Mouse (Mus musculus) heart, embryonic 16.5 days (tissue): ENCODE measurements around the gene Tff1. TPM values are rescaled to one million over a fixed set of nuclear protein-coding genes. Genes with fewer than 3 reads are reported as not detected.

Experiments
- ATAC-seq: fragments of 200-750 bp; cut with Nextera tagmentation; replicated peaks from 2 replicates; pipeline ENCODE4 v1.8.0; 2017; ENCODE audit warnings: moderate number of reproducible peaks; ENCODE audit not compliant: insufficient read depth, low FRiP score; ENCODE audit errors: extremely low read depth
- H3K27ac ChIP-seq: fragments of 300-500 bp; sonication (generic); 2 replicates; pipeline ENCODE4 v1.5.1; 2014; ENCODE audit warnings: mild to moderate bottlenecking, low read length, control low read depth, moderate library complexity
- H3K27me3 ChIP-seq: fragments of 300-500 bp; sonication (generic); 2 replicates; pipeline ENCODE4 v1.6.1; 2014; ENCODE audit warnings: low read length, mixed read lengths; ENCODE audit not compliant: control insufficient read depth, insufficient read depth
- H3K36me3 ChIP-seq: fragments of 300-500 bp; sonication (generic); 2 replicates; pipeline ENCODE4 v1.6.1; 2014; ENCODE audit not compliant: control insufficient read depth, insufficient read depth
- H3K4me1 ChIP-seq: fragments of 300-500 bp; sonication (generic); 2 replicates; pipeline ENCODE4 v1.6.1; 2014; ENCODE audit warnings: low read length, mixed read lengths; ENCODE audit not compliant: control insufficient read depth, insufficient read depth
- H3K4me2 ChIP-seq: fragments of 300-500 bp; sonication (generic); 2 replicates; pipeline ENCODE4 v1.6.1; 2014; ENCODE audit warnings: low read depth, mild to moderate bottlenecking, control low read depth, low read length
- H3K4me3 ChIP-seq: fragments of 300-500 bp; sonication (generic); 2 replicates; pipeline ENCODE4 v1.5.1; 2014; ENCODE audit warnings: mild to moderate bottlenecking, control low read depth, low read length
- H3K9ac ChIP-seq: fragments of 300-500 bp; sonication (generic); 2 replicates; pipeline ENCODE4 v1.6.1; 2014; ENCODE audit warnings: low read length, control low read depth
- H3K9me3 ChIP-seq: fragments of 300-500 bp; sonication (generic); replicated peaks from 2 replicates; pipeline ENCODE4 v1.6.1; 2016; ENCODE audit warnings: low read length; ENCODE audit not compliant: control insufficient read depth
- WGBS: fragments of 180-500 bp; shearing (Covaris S2); extraction: QIAGEN DNeasy Blood & Tissue Kit; methylation state at CpG from one replicate; pipeline ENCODE4 v1.1.7; 2014; 5-methylcytosine and 5-hydroxymethylcytosine counted together
- polyA plus RNA-seq: library from polyadenylated mRNA; unstranded; fragments of >200 nt; fragmentation: Nextera tagmentation; extraction: Ambion mirVana; gene quantifications from 2 replicates; pipeline ENCODE4 v1.2.1, GENCODE M21; 2015

The Tff1 gene
- polyA plus RNA-seq, 1 experiment from 2014 or later = not detected

DNA sequence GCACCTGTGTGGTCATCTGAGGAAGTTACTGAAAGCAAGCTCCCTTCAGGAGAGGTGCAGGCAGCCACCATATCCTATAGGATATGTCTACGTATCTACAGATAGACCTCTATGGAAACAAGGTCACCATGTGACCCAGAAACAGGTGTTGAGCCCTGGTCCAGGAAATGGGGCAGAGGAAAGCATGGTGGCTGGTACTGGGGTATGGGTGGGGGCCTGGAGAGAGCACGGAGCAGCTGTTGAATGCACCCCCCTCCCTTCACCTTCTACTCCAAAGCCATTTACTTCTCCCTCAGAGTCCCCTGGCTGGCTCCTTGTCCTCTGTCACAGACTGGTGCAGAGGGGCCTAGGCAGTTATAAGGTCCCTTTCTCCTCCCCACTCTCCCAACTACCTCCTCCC is 1.3 kb downstream of the Tff1 start:
- no peaks in the 10 kb centered on the region; the same call in 1 of the 2 replicates for H3K27me3 ChIP-seq
- no peaks in the 10 kb centered on the region for H3K36me3 ChIP-seq
- no peaks in the 10 kb centered on the region for H3K4me1 ChIP-seq
- H3K4me2 ChIP-seq = no peak overlapping the region
- H3K9me3 ChIP-seq = 0 out of 2 replicates have a peak, but pooled peaks cover under 1% of the 10 kb centered on the region
- H3K4me3 ChIP-seq = no peak overlapping the region
- WGBS = 80% methylated on average over 2 of the region's 2 CpGs
- no peak overlapping the region for H3K9ac ChIP-seq
- no peak for ATAC-seq
- no peak overlapping the region for H3K27ac ChIP-seq

- no peak overlapping the region for H3K9ac ChIP-seq
- no peaks in the 10 kb centered on the region for H3K36me3 ChIP-seq
- 0 out of 2 replicates have a peak, but pooled peaks cover 2% of the 10 kb centered on the region for H3K9me3 ChIP-seq
- H3K4me2 ChIP-seq = no peak overlapping the region
- H3K4me1 ChIP-seq = no peaks in the 10 kb centered on the region
- H3K4me3 ChIP-seq = no peak overlapping the region
- no peaks in the 10 kb centered on the region; the same call in 1 of the 2 replicates for H3K27me3 ChIP-seq
- ATAC-seq = no peak
- H3K27ac ChIP-seq = no peak overlapping the region
- 66% methylated on average over 12 of the region's 12 CpGs for WGBS
These were observed 2.5 kb downstream of the Tff1 start for GRCm38 (mm10) chr17:31162607-31163006.

DNA sequence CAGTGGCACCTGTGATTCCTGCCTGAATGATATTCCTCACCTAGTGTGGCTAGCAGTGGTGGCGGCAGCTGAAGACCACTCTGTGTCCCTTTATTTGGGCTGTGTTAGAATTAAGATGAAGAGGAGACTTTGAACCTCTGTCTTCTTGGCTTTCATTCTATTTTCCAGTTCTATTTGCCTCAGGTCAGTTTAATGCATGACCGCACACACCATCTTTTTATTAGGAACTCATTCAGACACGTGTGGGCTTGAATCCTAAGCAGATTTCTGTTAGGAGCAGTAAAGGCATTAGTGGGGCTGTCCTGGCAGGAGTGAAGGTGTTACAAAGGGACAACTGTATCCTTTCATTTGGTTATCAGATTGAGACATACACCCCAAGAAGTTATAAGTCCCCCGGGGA is 4.8 kb downstream of the Tff1 start:
- 82% methylated on average over 4 of the region's 4 CpGs for WGBS
- no peaks in the 10 kb centered on the region for H3K4me1 ChIP-seq
- no peak overlapping the region for H3K9ac ChIP-seq
- H3K36me3 ChIP-seq = no peaks in the 10 kb centered on the region
- H3K4me3 ChIP-seq = no peak overlapping the region
- 0 out of 2 replicates have a peak, but pooled peaks cover 2% of the 10 kb centered on the region for H3K9me3 ChIP-seq
- H3K27me3 ChIP-seq = no peaks in the 10 kb centered on the region; the same call in 1 of the 2 replicates
- no peak overlapping the region for H3K27ac ChIP-seq
- no peak for ATAC-seq
- no peak overlapping the region for H3K4me2 ChIP-seq

DNA sequence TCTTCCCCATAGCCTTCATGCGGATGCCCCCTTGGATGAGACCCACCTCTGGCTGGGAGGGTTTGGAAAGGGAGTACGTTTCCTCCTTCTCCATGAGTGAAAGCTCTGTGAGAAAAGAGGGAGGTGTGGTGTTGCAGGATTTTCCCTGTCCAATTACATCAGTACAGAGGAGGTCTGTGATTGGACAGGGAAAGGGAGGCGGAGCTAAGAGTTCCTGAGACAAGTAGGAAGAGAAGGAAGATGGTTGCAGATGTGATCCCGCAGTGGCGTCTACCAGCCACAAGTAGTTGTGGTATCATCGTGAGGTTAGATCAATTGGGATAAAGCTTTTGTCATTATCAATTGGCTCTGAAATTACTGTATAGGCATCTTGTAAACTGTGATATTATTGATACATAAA is 7.2 kb downstream of the Tff1 start:
- Histone ChIP-seq H3K27ac (no peak overlapping the region), H3K4me1 (no peaks in the 10 kb centered on the region), H3K9ac (no peak overlapping the region), H3K4me2 (no peak overlapping the region), H3K36me3 (no peaks in the 10 kb centered on the region), H3K27me3 (no peaks in the 10 kb centered on the region), H3K9me3 (0 out of 2 replicates have a peak, but pooled peaks cover 2% of the 10 kb centered on the region), H3K4me3 (no peak overlapping the region)
- 65% methylated on average over 6 of the region's 6 CpGs for WGBS
- no peak for ATAC-seq

GRCm38 (mm10) chr17:31153785-31154184 is 11.3 kb downstream of the Tff1 start:
- H3K4me1 ChIP-seq = no peaks in the 10 kb centered on the region
- H3K4me2 ChIP-seq = no peak overlapping the region
- ATAC-seq = no peak

GRCm38 (mm10) chr17:31152966-31153499 is 12.0 kb downstream of the Tff1 start:
- no peak overlapping the region for H3K27ac ChIP-seq
- no peaks in the 10 kb centered on the region for H3K9me3 ChIP-seq
- no peak overlapping the region for H3K4me3 ChIP-seq
- no peaks in the 10 kb centered on the region for H3K36me3 ChIP-seq
- no peak overlapping the region for H3K4me2 ChIP-seq
- WGBS = 60% methylated on average over 9 of the region's 9 CpGs
- ATAC-seq = no peak
- H3K9ac ChIP-seq = no peak overlapping the region
- H3K27me3 ChIP-seq = no peaks in the 10 kb centered on the region
- H3K4me1 ChIP-seq = no peaks in the 10 kb centered on the region

More at GRCm38 (mm10) chr17:31153785-31154184, 11.3 kb downstream of the Tff1 start:
- 56% methylated on average over 8 of the region's 8 CpGs for WGBS
- Histone ChIP-seq H3K9ac (no peak overlapping the region), H3K27ac (no peak overlapping the region), H3K36me3 (no peaks in the 10 kb centered on the region), H3K27me3 (no peaks in the 10 kb centered on the region), H3K9me3 (0 out of 2 replicates have a peak, but pooled peaks cover under 1% of the 10 kb centered on the region), H3K4me3 (no peak overlapping the region)

- no peak for ATAC-seq
- no peak overlapping the region for H3K27ac ChIP-seq
These were observed 12.6 kb downstream of the Tff1 start for GRCm38 (mm10) chr17:31152512-31152911.

DNA sequence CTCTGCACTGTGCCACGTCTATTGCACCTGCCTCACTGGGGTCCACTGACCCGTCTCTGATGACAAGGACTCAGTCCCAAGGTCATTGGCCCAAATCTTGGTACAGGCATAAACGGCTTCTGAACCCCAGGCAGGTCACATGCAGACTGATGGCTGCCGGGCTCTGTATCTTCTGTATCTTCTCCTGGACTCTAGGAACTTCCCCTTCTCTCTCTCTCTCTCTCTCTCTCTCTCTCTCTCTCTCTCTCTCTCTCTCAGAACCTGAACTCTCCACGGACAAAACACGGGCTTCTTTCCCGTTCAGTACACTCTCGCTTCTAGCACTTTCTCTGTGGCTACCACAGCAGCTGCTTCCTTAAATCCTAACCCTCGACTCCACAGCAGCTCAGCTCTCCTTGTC is 19.1 kb downstream of the Tff1 start:
- Histone ChIP-seq H3K4me1 (no peaks in the 10 kb centered on the region), H3K9me3 (peaks cover 6% of the 10 kb centered on the region; the same call in 1 of the 2 replicates), H3K27me3 (no peaks in the 10 kb centered on the region), H3K36me3 (no peaks in the 10 kb centered on the region), H3K9ac (no peak overlapping the region), H3K4me2 (no peak overlapping the region), H3K4me3 (no peak overlapping the region), H3K27ac (no peak overlapping the region)
- WGBS = 77% methylated on average over 9 of the region's 9 CpGs
- ATAC-seq = no peak

More at GRCm38 (mm10) chr17:31152512-31152911, 12.6 kb downstream of the Tff1 start:
- Histone ChIP-seq H3K4me3 (no peak overlapping the region), H3K9ac (no peak overlapping the region), H3K9me3 (no peaks in the 10 kb centered on the region), H3K27me3 (no peaks in the 10 kb centered on the region), H3K4me1 (no peaks in the 10 kb centered on the region), H3K36me3 (no peaks in the 10 kb centered on the region), H3K4me2 (no peak overlapping the region)
- WGBS = 66% methylated on average over 5 of the region's 5 CpGs

- Histone ChIP-seq H3K27ac (no peak within 1 kb of the TSS), H3K9me3 (peaks cover 6% of the 10 kb centered on the region; the same call in 1 of the 2 replicates), H3K4me3 (no peak within 1 kb of the TSS), H3K4me2 (no peak within 1 kb of the TSS), H3K4me1 (no peaks in the 10 kb centered on the region), H3K27me3 (no peaks in the 10 kb centered on the region), H3K9ac (no peak within 1 kb of the TSS), H3K36me3 (no peaks in the 10 kb centered on the region)
- 56% methylated on average over 15 of the region's 15 CpGs for WGBS
- no peak for ATAC-seq
These were observed 20.7 kb downstream of the Tff1 start, which contains the start of gene Tff2 for GRCm38 (mm10) chr17:31144040-31145037. Gene Tff2, minus strand, starts transcription at chr17:31144282.
